ENCODE assay signal across 7 mouse cellular contexts in the genomic region with DNA sequence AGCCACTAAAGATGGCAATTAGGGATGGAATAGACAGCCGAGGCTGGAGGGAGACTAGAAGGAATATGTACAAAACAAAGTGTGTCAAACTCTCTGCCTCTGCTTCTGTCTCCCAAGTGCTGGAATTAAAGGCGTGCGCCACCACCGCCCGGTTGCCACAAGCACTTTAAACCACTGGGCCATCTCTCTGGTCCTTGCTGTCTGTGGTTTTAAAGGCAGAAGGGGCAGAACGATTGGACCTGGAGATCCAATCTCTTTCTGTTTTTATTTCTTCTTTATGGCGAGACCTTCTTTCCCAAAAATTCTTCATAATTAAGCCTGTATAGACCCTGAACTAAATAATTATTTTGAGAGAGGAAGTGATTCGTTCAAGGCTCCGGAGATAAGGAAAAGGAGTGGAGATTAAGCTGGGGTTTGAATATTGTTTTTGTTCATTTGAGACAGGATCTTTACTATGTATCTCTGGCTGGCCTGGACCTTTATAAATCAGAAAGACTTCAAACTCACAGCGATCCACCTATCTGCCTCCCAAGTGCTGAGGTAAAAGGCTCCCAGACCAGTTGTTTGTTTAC. TPM values are rescaled to one million over a fixed set of nuclear protein-coding genes. Genes with fewer than 3 reads are reported as not detected.
DNase-seq lines count a peak whose midpoint lies in the region; ATAC-seq and TF ChIP-seq lines count a peak whose summit lies in the region.

No protein-coding gene starts in this region.

- no peak for DNase-seq in testis, postnatal 10 days (ENCODE audit: low spot score)
- no peak for DNase-seq in forebrain, embryonic 14.5 days (ENCODE audit: low spot score)
- no peak for DNase-seq in liver, embryonic 14.5 days (ENCODE audit: low read depth in 3 of 3, low spot score in 3 of 3)
- DNase-seq in adrenal gland, adult 8-10 months: no peak
- DNase-seq in spleen, postnatal 10 days (ENCODE audit: low spot score in 2 of 2): no peak

- H3K36me3 ChIP-seq in testis, adult 2 months (ENCODE audit: control insufficient read depth, insufficient read depth, low read length): peaks cover 2% of the 10 kb centered on the region; the same call in 1 of the 2 replicates
- H3K36me3 ChIP-seq in forebrain, embryonic 14.5 days (ENCODE audit: control insufficient read depth, insufficient read depth, low read length): peaks cover 29% of the 10 kb centered on the region
- H3K36me3 ChIP-seq in liver, embryonic 14.5 days (replicated peaks; ENCODE audit: control insufficient read depth, insufficient read depth, low read depth): no peaks in the 10 kb centered on the region

- no peak for TF ChIP-seq CTCF in testis, adult 2 months (IDR thresholded peaks at IDR 0.05; ENCODE audit: control insufficient read depth, insufficient read depth, insufficient replicate concordance, low read depth, low read length)
- TF ChIP-seq CTCF in liver, embryonic 14.5 days (IDR thresholded peaks at IDR 0.05; ENCODE audit: low read depth): 0 out of 2 replicates have a peak, but pooled peaks have one; percentile 1

- ATAC-seq in forebrain, embryonic 14.5 days: no peak
- ATAC-seq in liver, embryonic 14.5 days (ENCODE audit: insufficient read depth): peak; percentile 35
- ATAC-seq in inflammation-experienced regulatory T-cells, adult 6 months: no peak

- H3K9ac ChIP-seq in forebrain, embryonic 14.5 days (ENCODE audit: low read length): peak overlapping the region; percentile 96
- H3K9ac ChIP-seq in liver, embryonic 14.5 days (replicated peaks): peak overlapping the region; percentile 78

- WGBS in forebrain, embryonic 14.5 days: 12% methylated on average over 10 of the region's 10 CpGs
- 3% methylated on average over 10 of the region's 10 CpGs for WGBS in liver, embryonic 14.5 days (ENCODE audit: insufficient replicate concordance)

- no peaks in the 10 kb centered on the region for H3K27me3 ChIP-seq in testis, adult 2 months (ENCODE audit: control insufficient read depth, insufficient read depth, low read length)
- H3K27me3 ChIP-seq in forebrain, embryonic 14.5 days (replicated peaks; ENCODE audit: control insufficient read depth, insufficient read depth, low read length): no peaks in the 10 kb centered on the region
- no peaks in the 10 kb centered on the region for H3K27me3 ChIP-seq in liver, embryonic 14.5 days (ENCODE audit: control insufficient read depth, insufficient read depth, low read length)

- no peak for TF ChIP-seq EP300 in liver, embryonic 14.5 days (IDR thresholded peaks at IDR 0.05; ENCODE audit: low read depth)

- peak overlapping the region; percentile 97 for H3K4me2 ChIP-seq in forebrain, embryonic 14.5 days (ENCODE audit: low read length)
- peak overlapping the region; percentile 98 for H3K4me2 ChIP-seq in liver, embryonic 14.5 days (ENCODE audit: low read depth)

- peaks cover 5% of the 10 kb centered on the region for H3K4me1 ChIP-seq in testis, adult 2 months (ENCODE audit: control insufficient read depth, insufficient read depth, low read length)
- H3K4me1 ChIP-seq in forebrain, embryonic 14.5 days (ENCODE audit: control insufficient read depth, insufficient read depth, low read length): peaks cover 3% of the 10 kb centered on the region; the same call in 1 of the 2 replicates
- H3K4me1 ChIP-seq in liver, embryonic 14.5 days (replicated peaks; ENCODE audit: control insufficient read depth in 2 of 2, insufficient read depth in 2 of 2, low read length in 1 of 2): peaks cover 9 to 13% of the 10 kb centered on the region in 2 experiments

- H3K27ac ChIP-seq in testis, adult 2 months (ENCODE audit: control insufficient read depth, insufficient read depth, low read depth, low read length): peak overlapping the region; percentile 97
- peak overlapping the region; percentile 58; the same call in 1 of the 2 replicates for H3K27ac ChIP-seq in forebrain, embryonic 14.5 days (ENCODE audit: low read depth, low read length)
- H3K27ac ChIP-seq in liver, embryonic 14.5 days: no peak overlapping the region

- no peaks in the 10 kb centered on the region for H3K9me3 ChIP-seq in forebrain, embryonic 14.5 days (replicated peaks; ENCODE audit: control insufficient read depth, low read length)
- H3K9me3 ChIP-seq in liver, embryonic 14.5 days (ENCODE audit: control insufficient read depth, low read length): no peaks in the 10 kb centered on the region

- no peak for TF ChIP-seq POLR2A in testis, adult 2 months (IDR thresholded peaks at IDR 0.05; ENCODE audit: control insufficient read depth, low read depth, low read length)

- peak overlapping the region; percentile 98 for H3K4me3 ChIP-seq in testis, adult 2 months (ENCODE audit: control insufficient read depth, low read depth, low read length)
- peak overlapping the region; percentile 98 for H3K4me3 ChIP-seq in forebrain, embryonic 14.5 days (ENCODE audit: low read depth, low read length)
- peak overlapping the region; percentile 90 for H3K4me3 ChIP-seq in liver, embryonic 14.5 days (ENCODE audit: insufficient read depth in 1 of 2, low read depth in 2 of 2, low read length in 2 of 2)

RNA-seq across cellular contexts. Expression of a gene that starts 0.4 kb away (rescaled TPM):
- 140 and 143 TPM in 2 replicates for polyA plus RNA-seq in testis, adult 2 months (2012; rRNA removed)
- polyA plus RNA-seq in forebrain, embryonic 14.5 days (2014; fragmentation: Nextera tagmentation; extraction: Ambion mirVana): 16.5 TPM in 2 replicates
- 8.9 and 10.1 TPM in 2 replicates for polyA plus RNA-seq in liver, embryonic 14.5 days (2012; rRNA removed)
- polyA plus RNA-seq in liver, embryonic 14.5 days (2014; fragmentation: Nextera tagmentation; extraction: Ambion mirVana): 5.4 and 7.1 TPM in 2 replicates
- polyA plus RNA-seq in inflammation-experienced regulatory T-cells, adult 6 months (2017; shearing (Covaris generic)): 10 to 100 TPM in 1 of 3 experiments, 1 to 10 TPM in 2; 8.6 to 11.6 (median 9.9) TPM
- total RNA-seq in adrenal gland, adult 8-10 months (2022): 100 to 1,000 TPM in 2 of 4 experiments, 10 to 100 TPM in 2; 79.9 to 108 (median 103) TPM

RNA-seq across cellular contexts. Expression of a gene that starts 23.7 kb away (rescaled TPM):
- 273 and 283 TPM in 2 replicates for polyA plus RNA-seq in testis, adult 2 months (2012; rRNA removed)
- polyA plus RNA-seq in forebrain, embryonic 14.5 days (2014; fragmentation: Nextera tagmentation; extraction: Ambion mirVana): 42.0 and 47.4 TPM in 2 replicates
- 9.3 and 11.3 TPM in 2 replicates for polyA plus RNA-seq in liver, embryonic 14.5 days (2012; rRNA removed)
- polyA plus RNA-seq in liver, embryonic 14.5 days (2014; fragmentation: Nextera tagmentation; extraction: Ambion mirVana): 5.5 and 6.0 TPM in 2 replicates
- polyA plus RNA-seq in inflammation-experienced regulatory T-cells, adult 6 months (2017; shearing (Covaris generic)): 10 to 100 TPM in 2 of 3 experiments, 1 to 10 TPM in 1; 8.3 to 16.1 (median 12.8) TPM
- 10 to 100 TPM; 10.5 to 13.9 (median 11.1) TPM for total RNA-seq in adrenal gland, adult 8-10 months (2022)

RNA-seq across cellular contexts. Expression of a gene that starts 32.1 kb away (rescaled TPM):
- 15.3 and 15.9 TPM in 2 replicates for polyA plus RNA-seq in testis, adult 2 months (2012; rRNA removed)
- polyA plus RNA-seq in forebrain, embryonic 14.5 days (2014; fragmentation: Nextera tagmentation; extraction: Ambion mirVana): 65.4 and 71.6 TPM in 2 replicates
- 12.2 and 17.0 TPM in 2 replicates for polyA plus RNA-seq in liver, embryonic 14.5 days (2012; rRNA removed)
- 26.3 and 30.3 TPM in 2 replicates for polyA plus RNA-seq in liver, embryonic 14.5 days (2014; fragmentation: Nextera tagmentation; extraction: Ambion mirVana)
- 10 to 100 TPM; 17.1 to 26.8 (median 21.4) TPM for polyA plus RNA-seq in inflammation-experienced regulatory T-cells, adult 6 months (2017; shearing (Covaris generic))
- total RNA-seq in adrenal gland, adult 8-10 months (2022): 10 to 100 TPM; 65.9 to 84.3 (median 74.4) TPM

RNA-seq across cellular contexts. Expression of a gene that starts 49.2 kb away (rescaled TPM):
- 13.8 and 14.1 TPM in 2 replicates for polyA plus RNA-seq in testis, adult 2 months (2012; rRNA removed)
- polyA plus RNA-seq in forebrain, embryonic 14.5 days (2014; fragmentation: Nextera tagmentation; extraction: Ambion mirVana): 112 and 115 TPM in 2 replicates
- 5.7 and 12.0 TPM in 2 replicates for polyA plus RNA-seq in liver, embryonic 14.5 days (2012; rRNA removed)
- 11.0 and 12.4 TPM in 2 replicates for polyA plus RNA-seq in liver, embryonic 14.5 days (2014; fragmentation: Nextera tagmentation; extraction: Ambion mirVana)
- polyA plus RNA-seq in inflammation-experienced regulatory T-cells, adult 6 months (2017; shearing (Covaris generic)): 10 to 100 TPM; 30.5 to 54.0 (median 35.4) TPM
- total RNA-seq in adrenal gland, adult 8-10 months (2022): 10 to 100 TPM; 32.1 to 49.2 (median 43.5) TPM

RNA-seq across cellular contexts. Expression of a gene that starts 54.1 kb away (rescaled TPM):
- 45.7 and 46.2 TPM in 2 replicates for polyA plus RNA-seq in testis, adult 2 months (2012; rRNA removed)
- 23.6 and 29.4 TPM in 2 replicates for polyA plus RNA-seq in forebrain, embryonic 14.5 days (2014; fragmentation: Nextera tagmentation; extraction: Ambion mirVana)
- 6.2 and 8.8 TPM in 2 replicates for polyA plus RNA-seq in liver, embryonic 14.5 days (2012; rRNA removed)
- 7.0 and 9.2 TPM in 2 replicates for polyA plus RNA-seq in liver, embryonic 14.5 days (2014; fragmentation: Nextera tagmentation; extraction: Ambion mirVana)
- 10 to 100 TPM; 45.5 to 63.3 (median 53.1) TPM for polyA plus RNA-seq in inflammation-experienced regulatory T-cells, adult 6 months (2017; shearing (Covaris generic))
- 10 to 100 TPM; 35.1 to 47.4 (median 43.0) TPM for total RNA-seq in adrenal gland, adult 8-10 months (2022)
